Mouse (Mus musculus) liver, embryonic 16.5 days (tissue): ENCODE results near the gene Cx3cr1. TPM values are rescaled to one million over a fixed set of nuclear protein-coding genes. Genes with fewer than 3 reads are reported as not detected.

Experiments used
- ATAC-seq: fragments of 200-750 bp; cut with Nextera tagmentation; 2 replicates; pipeline ENCODE4 v1.8.0; 2017; ENCODE audit warnings: low read depth, mild to moderate bottlenecking, moderate number of reproducible peaks, moderate library complexity
- H3K27ac ChIP-seq: fragments of 300-500 bp; sonication (generic); 2 replicates; pipeline ENCODE4 v1.5.1; 2014; ENCODE audit warnings: mild to moderate bottlenecking, low read length
- H3K27me3 ChIP-seq: fragments of 300-500 bp; sonication (generic); 2 replicates; pipeline ENCODE4 v1.6.1; 2014; ENCODE audit warnings: low read depth, low read length, mixed read lengths; ENCODE audit not compliant: control insufficient read depth, insufficient read depth
- H3K36me3 ChIP-seq: fragments of 300-500 bp; sonication (generic); 2 replicates; pipeline ENCODE4 v1.6.1; 2014; ENCODE audit warnings: mild to moderate bottlenecking; ENCODE audit not compliant: control insufficient read depth, insufficient read depth
- H3K4me1 ChIP-seq: fragments of 300-500 bp; sonication (generic); 2 replicates; pipeline ENCODE4 v1.6.1; 2014; ENCODE audit warnings: low read depth, low read length, mixed read lengths; ENCODE audit not compliant: control insufficient read depth
- H3K4me2 ChIP-seq: fragments of 300-500 bp; sonication (generic); 2 replicates; pipeline ENCODE4 v1.6.1; 2014; ENCODE audit warnings: low read depth, low read length, mixed read lengths
- H3K4me3 ChIP-seq: fragments of 300-500 bp; sonication (generic); 2 replicates; pipeline ENCODE4 v1.5.1; 2014; ENCODE audit warnings: low read depth, mild to moderate bottlenecking, low read length
- H3K9ac ChIP-seq: fragments of 300-500 bp; sonication (generic); 2 replicates; pipeline ENCODE4 v1.6.1; 2014; ENCODE audit warnings: low read depth, low read length
- H3K9me3 ChIP-seq: fragments of 300-500 bp; sonication (generic); replicated peaks from 2 replicates; pipeline ENCODE4 v1.6.1; 2016; ENCODE audit warnings: low read length; ENCODE audit not compliant: control insufficient read depth
- WGBS: fragments of 180-500 bp; shearing (Covaris S2); extraction: QIAGEN DNeasy Blood & Tissue Kit; methylation state at CpG from one replicate; pipeline ENCODE4 v1.1.7; 2014; ENCODE audit not compliant: insufficient replicate concordance; 5-methylcytosine and 5-hydroxymethylcytosine counted together
- polyA plus RNA-seq: library from polyadenylated mRNA; unstranded; fragments of >200 nt; fragmentation: Nextera tagmentation; extraction: Ambion mirVana; gene quantifications from 2 replicates; pipeline ENCODE4 v1.2.1, GENCODE M21; 2015

The Cx3cr1 gene
- polyA plus RNA-seq, 1 experiment from 2014 or later: 3.2 TPM

- no peaks in the 10 kb centered on the region for H3K36me3 ChIP-seq
- H3K27ac ChIP-seq: no peak overlapping the region
- H3K9ac ChIP-seq: no peak overlapping the region
- no peaks in the 10 kb centered on the region for H3K9me3 ChIP-seq
- 50% methylated on average over 2 of the region's 2 CpGs for WGBS
- H3K4me2 ChIP-seq: no peak overlapping the region
- peak; percentile 53 for ATAC-seq
- H3K4me3 ChIP-seq: no peak overlapping the region
- H3K4me1 ChIP-seq: no peaks in the 10 kb centered on the region
- H3K27me3 ChIP-seq: no peaks in the 10 kb centered on the region
Observed at GRCm38 (mm10) chr9:119853071-119853846, 216.4 kb downstream of the Cx3cr1 start.

- Histone ChIP-seq H3K4me1 (no peaks in the 10 kb centered on the region), H3K4me3 (no peak overlapping the region), H3K27ac (no peak overlapping the region), H3K9me3 (no peaks in the 10 kb centered on the region), H3K36me3 (no peaks in the 10 kb centered on the region), H3K27me3 (no peaks in the 10 kb centered on the region), H3K9ac (no peak overlapping the region), H3K4me2 (no peak overlapping the region)
- 67% methylated on average over 10 of the region's 10 CpGs for WGBS
- no peak for ATAC-seq
Observed at GRCm38 (mm10) chr9:119852347-119853030, 217.2 kb downstream of the Cx3cr1 start.

Other genes starting within 250 kb of the Cx3cr1 start
- gene Scn11a, start 244.4 kb downstream of the Cx3cr1 start, polyA plus RNA-seq: 0.02 and 0.04 TPM in 2 replicates
- gene Wdr48, start 175.0 kb downstream of the Cx3cr1 start, polyA plus RNA-seq: 19.4 and 21.1 TPM in 2 replicates
- 10.6 and 12.1 TPM in 2 replicates for gene Gorasp1, start 132.3 kb downstream of the Cx3cr1 start, polyA plus RNA-seq
- gene Ttc21a, start 132.3 kb downstream of the Cx3cr1 start, polyA plus RNA-seq: 0.08 and 0.21 TPM in 2 replicates
- 2.5 and 3.3 TPM in 2 replicates for gene Csrnp1, start 85.2 kb downstream of the Cx3cr1 start, polyA plus RNA-seq
- 0.15 and 0.26 TPM in 2 replicates for gene Xirp1, start 46.3 kb downstream of the Cx3cr1 start, polyA plus RNA-seq
- 0.07 TPM in 1 of 2 replicates, not detected in the other for gene Ccr8, start 22.2 kb upstream of the Cx3cr1 start, polyA plus RNA-seq
- 113 and 118 TPM in 2 replicates for gene Slc25a38, start 40.5 kb upstream of the Cx3cr1 start, polyA plus RNA-seq
- 727 and 769 TPM in 2 replicates for gene Rpsa, start 57.8 kb upstream of the Cx3cr1 start, polyA plus RNA-seq
- gene Mobp, start 79.8 kb upstream of the Cx3cr1 start, polyA plus RNA-seq: not detected in 2 replicates
- gene Myrip, start 231.6 kb upstream of the Cx3cr1 start, polyA plus RNA-seq: 0.01 and 0.02 TPM in 2 replicates